Mouse (Mus musculus) layer of hippocampus, adult 9-11 months (tissue): ENCODE data around the gene Ccnb1.
"Not testable (repeated sequence)": the region's sequence is repeated elsewhere in the genome, so short reads cannot be mapped to it uniquely, and the experiment has no call there.

Experiments
- DNase-seq: peaks from one replicate; pipeline ENCODE4 v3.0.0; 2022

Gene Ccnb1

GRCm38 (mm10) chr13:100755329-100755728 lies 31.0 kb downstream of the Ccnb1 start:
- no peak for DNase-seq

GRCm38 (mm10) chr13:100754186-100754585 lies 32.2 kb downstream of the Ccnb1 start:
- no peak for DNase-seq

DNA sequence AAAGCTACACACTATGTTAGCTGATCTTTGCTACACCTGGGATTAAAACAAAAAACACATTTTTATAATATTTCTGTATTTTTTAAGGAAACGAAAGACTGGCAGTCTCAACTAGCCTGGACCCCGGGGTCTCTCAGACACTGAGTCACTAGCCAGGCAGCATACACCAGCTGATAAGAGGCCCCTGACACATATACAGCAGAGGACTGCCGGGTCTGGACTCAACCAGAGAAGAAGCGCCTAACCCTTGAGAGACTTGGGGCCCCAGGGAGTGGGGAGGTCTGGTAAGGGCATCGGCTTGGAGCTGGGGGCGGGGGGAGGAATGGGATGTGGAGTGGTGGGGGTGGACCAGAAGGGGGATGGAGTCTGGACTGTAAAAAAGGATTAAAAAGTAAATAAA lies 33.4 kb downstream of the Ccnb1 start:
- no peak for DNase-seq

- DNase-seq, result no peak
These were observed 33.8 kb downstream of the Ccnb1 start for GRCm38 (mm10) chr13:100752529-100752928.

GRCm38 (mm10) chr13:100751402-100751801 lies 35.0 kb downstream of the Ccnb1 start:
- DNase-seq, result no peak

- no peak for DNase-seq
These were observed 35.6 kb downstream of the Ccnb1 start for GRCm38 (mm10) chr13:100750799-100751198.

DNA sequence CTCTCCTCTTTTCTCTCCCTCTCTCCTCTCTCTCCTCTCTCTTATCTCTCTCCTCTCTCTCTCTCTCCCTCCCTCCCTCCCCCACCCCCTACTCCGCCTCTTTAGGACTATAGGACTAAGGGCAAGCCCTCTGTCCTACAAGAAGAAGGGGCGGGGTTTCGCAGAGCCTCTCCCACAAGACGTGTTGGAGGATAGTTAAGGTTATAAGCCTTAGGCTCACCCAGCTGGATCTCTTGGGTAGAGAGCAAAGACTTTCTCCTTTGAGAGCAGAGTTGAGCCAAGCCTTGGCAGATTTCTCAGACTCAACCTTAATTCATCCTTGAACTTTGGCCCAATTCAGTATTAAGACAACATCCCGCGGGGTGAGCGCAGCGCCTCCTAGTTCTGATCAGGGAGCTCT lies 37.7 kb downstream of the Ccnb1 start:
- DNase-seq, result no peak

DNA sequence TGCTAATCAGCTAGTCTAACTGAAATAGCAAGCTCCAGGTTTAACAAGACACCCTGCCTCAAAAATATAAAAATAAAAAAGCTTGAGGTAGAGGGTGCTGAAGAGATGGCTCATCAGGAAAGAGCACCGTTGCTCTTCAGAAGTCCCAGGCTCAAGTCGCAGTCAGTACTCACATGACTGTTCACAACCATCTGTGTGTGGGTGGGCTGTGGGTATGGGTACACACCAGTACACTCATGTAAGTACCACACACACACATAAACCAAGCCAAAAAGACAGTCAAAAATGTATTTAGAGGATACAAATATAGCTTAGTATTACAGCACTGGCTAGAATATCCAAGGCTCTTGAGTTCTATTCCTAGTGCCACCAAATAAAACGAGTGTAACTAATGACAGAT lies 40.3 kb downstream of the Ccnb1 start:
- DNase-seq, result peak; percentile 75

DNA sequence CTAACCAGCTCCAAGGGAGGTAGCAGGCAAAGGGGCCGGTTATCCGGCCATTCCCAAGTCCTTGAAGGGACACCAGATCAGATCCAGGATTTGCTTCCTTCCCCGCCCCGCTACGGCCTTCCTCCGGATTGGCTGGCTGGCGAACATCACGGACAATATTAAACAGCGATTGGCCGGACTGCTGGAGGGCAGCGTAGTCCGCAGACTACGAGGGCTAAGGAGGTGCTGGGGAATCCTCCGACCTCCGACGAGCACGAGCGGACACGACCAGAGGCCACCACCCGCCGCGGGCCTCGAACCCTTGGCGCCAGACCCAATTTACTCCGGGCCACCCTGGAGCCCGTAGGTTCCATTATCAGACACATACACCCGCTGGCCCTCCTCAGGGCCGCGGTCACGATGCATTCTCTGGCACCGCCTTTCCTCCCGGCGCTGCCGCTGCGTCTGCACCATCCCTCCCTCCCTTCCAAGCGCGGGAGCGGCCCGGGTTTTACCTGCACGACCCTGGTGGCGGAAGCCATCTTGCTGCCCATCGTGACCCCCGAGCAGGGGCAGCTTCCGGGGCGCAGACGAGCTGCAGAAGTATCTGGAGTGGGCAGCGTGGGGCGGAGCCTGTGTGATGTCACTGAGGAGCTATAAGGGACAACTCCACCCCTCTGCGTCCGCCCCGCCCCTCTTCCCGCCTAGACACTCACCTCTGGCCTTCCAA lies 42.2 kb downstream of the Ccnb1 start, which contains the start of gene Mrps36:
TSS of gene Mrps36 (minus strand) at position 624 of the 709 bp plus-strand sequence.
- peak; percentile 96 for DNase-seq

DNA sequence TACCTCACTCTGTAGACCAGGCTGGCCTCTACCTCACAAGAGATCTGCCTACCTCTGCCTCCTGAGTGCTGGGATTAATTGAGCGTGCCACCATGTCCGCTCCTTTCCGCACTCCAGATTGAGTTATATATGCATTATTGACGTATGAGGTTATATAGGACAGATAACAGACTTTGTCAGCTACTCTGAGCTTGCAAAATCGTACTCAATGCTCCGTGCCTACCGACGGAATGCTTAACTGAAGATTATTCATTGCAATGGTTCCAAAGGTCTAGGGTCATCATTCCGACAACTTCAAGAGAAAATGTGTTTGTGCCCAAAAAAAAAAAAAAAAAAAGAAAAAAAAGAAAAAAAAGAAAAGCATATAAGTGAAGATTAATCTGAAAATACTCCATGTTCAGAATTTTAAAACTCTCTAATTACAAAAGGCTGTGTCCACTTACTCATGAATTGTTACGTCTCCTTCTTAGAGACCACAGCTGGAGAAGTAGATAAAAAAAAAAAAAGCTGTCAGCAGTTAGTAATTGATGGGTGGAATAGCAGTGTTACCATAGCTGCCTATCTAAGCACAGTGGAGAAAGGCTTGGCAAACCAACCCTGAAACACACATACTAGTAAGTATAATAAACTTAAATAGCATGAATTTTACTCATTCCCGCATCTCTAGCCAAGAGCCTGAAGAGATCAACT lies 42.9 kb downstream of the Ccnb1 start:
- no peak for DNase-seq

- DNase-seq, result no peak
These were observed 43.5 kb downstream of the Ccnb1 start for GRCm38 (mm10) chr13:100742831-100743230.

DNA sequence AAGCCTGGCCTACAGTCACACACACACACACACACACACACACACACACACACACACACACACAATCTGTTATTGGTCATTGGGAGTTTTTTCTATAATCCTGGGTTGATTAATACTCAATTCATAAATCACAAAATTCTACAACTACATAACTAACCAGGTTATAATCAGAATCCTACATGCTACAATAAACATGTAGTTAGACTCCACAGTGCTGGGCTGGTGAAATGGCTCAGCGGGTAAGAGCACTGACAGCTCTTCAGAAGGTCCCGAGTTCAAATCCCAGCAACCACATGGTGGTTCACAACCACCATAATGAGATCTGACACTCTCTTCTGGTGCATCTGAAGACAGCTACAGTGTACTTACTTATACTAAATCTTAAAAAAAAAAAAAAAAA lies 53.6 kb downstream of the Ccnb1 start:
- DNase-seq, result no peak

DNA sequence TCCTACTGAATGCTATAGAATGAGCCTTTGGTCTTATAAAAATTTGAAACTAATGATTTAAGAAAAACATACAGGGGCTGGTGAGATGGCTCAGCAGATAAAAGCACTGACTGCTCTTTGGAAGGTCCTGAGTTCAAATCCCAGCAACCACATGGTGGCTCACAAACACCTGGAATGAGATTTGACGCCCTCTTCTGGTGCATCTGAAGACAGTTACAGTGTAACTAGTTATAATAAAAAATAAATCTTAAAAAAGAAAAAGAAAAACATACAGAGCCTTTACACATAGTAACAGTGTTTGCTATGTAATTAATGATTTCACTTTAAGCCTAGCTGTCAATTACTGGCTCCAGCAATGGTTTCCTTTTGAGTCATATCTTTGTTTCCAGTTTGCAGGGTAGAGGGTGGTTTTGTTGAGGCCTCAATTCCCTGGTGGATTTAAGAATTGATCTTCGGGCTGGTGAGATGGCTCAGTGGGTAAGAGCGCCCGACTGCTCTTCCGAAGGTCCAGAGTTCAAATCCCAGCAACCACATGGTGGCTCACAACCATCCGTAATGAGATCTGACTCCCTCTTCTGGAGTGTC lies 54.8 kb downstream of the Ccnb1 start:
- DNase-seq, result not testable (repeated sequence)

DNA sequence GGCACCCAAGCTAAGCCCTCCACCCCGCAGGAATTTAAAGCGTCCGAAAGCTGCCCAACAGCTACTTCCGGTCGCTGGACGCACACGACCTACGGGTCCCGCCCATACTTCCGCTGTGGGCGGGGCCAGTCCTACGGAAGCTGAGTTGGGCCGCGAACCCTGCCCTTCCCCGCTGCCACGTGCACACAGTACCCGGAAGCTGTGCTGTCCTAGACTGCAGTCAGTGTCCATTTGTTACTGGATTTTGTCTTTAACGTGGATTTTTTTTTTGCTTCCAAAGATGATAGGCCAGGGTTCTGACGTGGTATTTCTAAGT lies 55.6 kb downstream of the Ccnb1 start, which contains the start of gene Cdk7:
TSS of gene Cdk7 (minus strand) at position 79 of the 316 bp plus-strand sequence.
- DNase-seq, result peak; percentile 93

- DNase-seq, result no peak
These were observed 56.1 kb downstream of the Ccnb1 start for GRCm38 (mm10) chr13:100730153-100730860.
